Mouse (Mus musculus) neural tube, embryonic 11.5 days (tissue): ENCODE results near the gene Luc7l2. TPM values are rescaled to one million over a fixed set of nuclear protein-coding genes. Genes with fewer than 3 reads are reported as not detected.
"Not testable (repeated sequence)": the region's sequence is repeated elsewhere in the genome, so short reads cannot be mapped to it uniquely, and the experiment has no call there.

Source experiments
- ATAC-seq: fragments of 200-750 bp; cut with Nextera tagmentation; 2 replicates; pipeline ENCODE4 v1.8.0; 2017; ENCODE audit warnings: moderate number of reproducible peaks, mild to moderate bottlenecking, moderate TSS enrichment, moderate library complexity; ENCODE audit not compliant: insufficient read depth, low FRiP score, low TSS enrichment
- DNase-seq: peaks from one replicate; pipeline ENCODE4 v3.0.0-alpha.2; 2015; ENCODE audit warnings: low spot score
- H3K27ac ChIP-seq: fragments of 300-500 bp; sonication (generic); 2 replicates; pipeline ENCODE4 v1.5.1; 2014; ENCODE audit warnings: low read depth, mild to moderate bottlenecking, low read length
- H3K27me3 ChIP-seq: fragments of 300-500 bp; sonication (generic); 2 replicates; pipeline ENCODE4 v1.6.1; 2014; ENCODE audit warnings: mild to moderate bottlenecking, low read length, mixed read lengths; ENCODE audit not compliant: control insufficient read depth, insufficient read depth
- H3K36me3 ChIP-seq: fragments of 300-500 bp; sonication (generic); 2 replicates; pipeline ENCODE4 v1.6.1; 2014; ENCODE audit warnings: mild to moderate bottlenecking, low read length, moderate library complexity, mixed read lengths; ENCODE audit not compliant: control insufficient read depth, insufficient read depth
- H3K4me1 ChIP-seq: fragments of 300-500 bp; sonication (generic); 2 replicates; pipeline ENCODE4 v1.6.1; 2014; ENCODE audit warnings: low read length, mixed read lengths; ENCODE audit not compliant: control insufficient read depth, insufficient read depth
- H3K4me2 ChIP-seq: fragments of 300-500 bp; sonication (generic); 2 replicates; pipeline ENCODE4 v1.6.1; 2014; ENCODE audit warnings: low read depth, mild to moderate bottlenecking, moderate library complexity
- H3K4me3 ChIP-seq: fragments of 300-500 bp; sonication (generic); 2 replicates; pipeline ENCODE4 v1.5.1; 2014; ENCODE audit warnings: low read depth, low read length
- H3K9ac ChIP-seq: fragments of 300-500 bp; sonication (generic); 2 replicates; pipeline ENCODE4 v1.6.1; 2014; ENCODE audit warnings: mild to moderate bottlenecking, low read length
- H3K9me3 ChIP-seq: fragments of 300-500 bp; sonication (generic); 2 replicates; pipeline ENCODE4 v1.6.1; 2016; ENCODE audit warnings: low read length; ENCODE audit not compliant: control insufficient read depth
- WGBS: fragments of 180-500 bp; shearing (Covaris S2); extraction: QIAGEN DNeasy Blood & Tissue Kit; methylation state at CpG from one replicate; pipeline ENCODE4 v1.1.7; 2014; 5-methylcytosine and 5-hydroxymethylcytosine counted together
- polyA plus RNA-seq: library from polyadenylated mRNA; unstranded; fragments of >200 nt; fragmentation: Nextera tagmentation; extraction: Ambion mirVana; gene quantifications from 2 replicates; pipeline ENCODE4 v1.2.1, GENCODE M21; 2014

The Luc7l2 gene
- polyA plus RNA-seq, 1 experiment from 2014 or later, result 32.7 TPM

DNA sequence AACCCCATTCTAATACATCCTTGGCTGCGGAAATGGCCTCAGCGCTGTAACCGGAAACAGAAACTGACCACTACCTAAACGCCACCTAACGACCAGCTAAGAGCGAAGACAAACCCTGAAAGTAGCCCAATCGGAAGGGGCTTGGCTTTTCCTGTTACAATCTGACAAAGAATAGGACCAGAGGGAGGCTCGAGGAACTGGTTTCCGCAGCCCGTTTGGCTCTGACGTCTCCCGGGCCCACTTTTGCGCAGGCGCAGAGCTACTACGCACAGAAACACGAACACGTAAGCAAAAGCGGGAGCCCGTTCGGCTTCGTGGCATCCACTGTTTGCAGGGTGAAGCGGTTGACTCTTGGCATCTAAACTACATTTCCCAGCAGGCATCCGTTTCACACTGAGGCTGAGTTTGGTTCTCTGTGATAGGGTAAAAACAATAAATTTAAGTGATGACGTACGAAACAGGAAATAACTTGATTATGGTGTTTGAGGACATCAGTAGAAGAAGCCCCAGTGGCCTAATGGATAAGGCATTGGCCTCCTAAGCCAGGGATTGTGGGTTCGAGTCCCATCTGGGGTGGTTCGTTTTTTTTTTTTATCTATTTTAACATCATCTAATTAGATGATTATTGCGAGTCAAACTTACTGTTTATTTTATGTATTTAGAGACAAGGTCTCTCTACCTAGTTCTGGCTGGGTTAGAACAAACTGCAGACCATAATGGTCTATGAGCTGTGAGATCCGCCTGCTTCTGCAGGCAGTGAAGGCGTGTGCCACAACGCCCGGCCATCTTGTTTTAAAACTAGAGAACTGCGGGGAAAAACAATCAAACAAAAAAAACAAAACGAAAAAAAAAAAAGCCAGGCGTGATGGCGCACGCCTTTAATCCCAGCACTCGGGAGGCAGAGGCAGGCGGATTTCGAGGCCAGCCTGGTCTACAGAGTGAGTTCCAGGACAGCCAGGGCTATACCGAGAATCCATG lies 17.4 kb upstream of the Luc7l2 start, which contains the start of gene Fmc1:
TSS of gene Fmc1 (plus strand) at position 75 of the 978 bp plus-strand sequence.
- H3K4me2 ChIP-seq, result peak within 1 kb of the TSS; percentile 79
- WGBS, result 7% methylated on average over 41 of the region's 41 CpGs
- H3K4me1 ChIP-seq, result no peaks in the 10 kb centered on the region
- no peaks in the 10 kb centered on the region for H3K27me3 ChIP-seq
- no peaks in the 10 kb centered on the region for H3K36me3 ChIP-seq
- peak; percentile 86 for ATAC-seq
- H3K9me3 ChIP-seq, result no peaks in the 10 kb centered on the region
- peak within 1 kb of the TSS; percentile 56 for H3K4me3 ChIP-seq
- DNase-seq, result peak; percentile 97
- peak within 1 kb of the TSS; percentile 90 for H3K27ac ChIP-seq
- peak within 1 kb of the TSS; percentile 81 for H3K9ac ChIP-seq

DNA sequence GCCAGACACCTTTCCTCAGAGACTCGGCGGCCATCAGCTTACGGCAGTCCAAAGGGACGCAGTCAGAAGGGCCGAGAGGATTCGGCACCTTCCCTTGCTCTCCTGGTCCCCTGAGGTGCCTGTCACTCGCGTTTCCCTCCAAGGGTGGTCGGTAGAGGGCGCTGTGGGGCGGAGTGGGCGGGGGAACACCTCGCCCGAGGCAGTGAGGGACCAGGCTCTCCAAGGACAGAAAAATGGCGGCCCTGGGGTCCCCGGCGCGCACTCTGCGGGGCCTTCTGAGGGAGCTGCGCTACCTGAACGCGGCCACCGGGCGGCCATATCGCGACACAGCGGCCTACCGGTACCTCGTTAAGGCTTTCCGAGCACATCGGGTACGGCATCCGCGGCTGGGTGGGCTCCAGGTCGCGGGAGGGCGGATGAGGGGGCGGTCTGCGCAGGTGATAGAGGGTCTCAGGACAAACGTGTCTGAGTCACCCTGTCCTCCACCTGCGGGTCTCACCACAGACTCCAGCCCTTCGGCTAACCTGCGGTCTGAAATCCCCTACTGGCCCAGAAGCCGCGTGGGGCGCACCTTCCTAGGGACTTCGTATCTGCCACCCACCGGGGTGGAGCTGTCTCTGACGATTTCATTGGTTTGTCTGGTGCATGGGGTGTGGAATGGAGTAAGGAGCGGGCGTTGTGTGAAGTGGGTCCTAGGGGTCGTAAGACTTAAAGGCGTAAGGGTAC lies 16.3 kb upstream of the Luc7l2 start:
- H3K4me1 ChIP-seq, result no peaks in the 10 kb centered on the region
- H3K4me3 ChIP-seq, result peak overlapping the region; percentile 56
- no peaks in the 10 kb centered on the region; the same call in 1 of the 2 replicates for H3K36me3 ChIP-seq
- WGBS, result under 1% methylated on average over 53 of the region's 53 CpGs
- H3K27ac ChIP-seq, result peak overlapping the region; percentile 76
- no peaks in the 10 kb centered on the region for H3K9me3 ChIP-seq
- DNase-seq (peak; percentile 98), ATAC-seq (peak; percentile 69)
- H3K4me2 ChIP-seq, result peak overlapping the region; percentile 34
- H3K9ac ChIP-seq, result peak overlapping the region; percentile 72
- no peaks in the 10 kb centered on the region for H3K27me3 ChIP-seq

DNA sequence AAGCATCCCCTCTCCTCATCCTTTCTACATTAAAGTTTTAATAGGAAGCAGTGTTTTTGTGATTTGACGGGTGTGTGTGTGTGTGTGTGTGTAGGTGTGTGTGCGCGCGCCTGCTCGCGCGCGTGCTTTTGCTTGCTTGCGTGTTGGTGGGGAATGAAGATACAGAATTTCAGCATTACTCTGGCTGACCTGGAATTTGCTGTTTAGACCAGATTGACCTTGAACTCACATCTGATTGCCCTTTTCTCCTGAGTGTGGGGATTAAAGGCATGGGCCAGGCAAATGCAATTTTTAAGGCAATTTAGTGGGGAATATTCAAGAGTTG lies 15.8 kb upstream of the Luc7l2 start:
- WGBS, result 4% methylated on average over 9 of the region's 9 CpGs
- no peaks in the 10 kb centered on the region for H3K27me3 ChIP-seq
- H3K36me3 ChIP-seq, result no peaks in the 10 kb centered on the region; the same call in 1 of the 2 replicates
- H3K9ac ChIP-seq, result peak overlapping the region; percentile 72
- peak overlapping the region; percentile 56 for H3K4me3 ChIP-seq
- H3K9me3 ChIP-seq, result no peaks in the 10 kb centered on the region
- DNase-seq, result no peak
- H3K4me2 ChIP-seq, result peak overlapping the region; percentile 34
- no peaks in the 10 kb centered on the region for H3K4me1 ChIP-seq
- ATAC-seq, result no peak
- peak overlapping the region; percentile 76; the same call in 1 of the 2 replicates for H3K27ac ChIP-seq

DNA sequence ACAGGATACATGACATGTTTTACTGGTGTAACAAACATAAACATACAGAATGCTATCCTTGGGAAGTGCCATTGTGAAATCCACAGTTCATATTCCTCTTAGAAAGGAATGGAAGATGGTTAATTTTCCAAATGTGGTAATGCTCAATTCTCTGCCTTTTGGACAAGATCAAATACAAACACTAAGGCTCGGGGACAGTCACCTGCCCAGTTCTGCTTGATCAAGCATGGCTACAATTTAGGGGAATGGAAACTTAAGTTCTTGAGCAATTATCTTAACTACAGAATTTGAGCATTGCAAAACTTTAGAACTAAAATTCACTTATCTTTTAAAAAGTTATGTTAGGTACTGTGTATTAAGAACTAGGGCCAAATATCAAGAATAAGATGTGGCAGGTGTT lies 15.3 kb upstream of the Luc7l2 start:
- H3K9ac ChIP-seq, result no peak overlapping the region
- peak overlapping the region; percentile 56 for H3K4me3 ChIP-seq
- no peak for DNase-seq
- H3K36me3 ChIP-seq, result no peaks in the 10 kb centered on the region; the same call in 1 of the 2 replicates
- H3K27me3 ChIP-seq, result no peaks in the 10 kb centered on the region
- 90% methylated on average over 1 of the region's 1 CpGs for whole genome bisulfite sequencing
- no peaks in the 10 kb centered on the region for H3K9me3 ChIP-seq
- H3K4me2 ChIP-seq, result peak overlapping the region; percentile 34
- ATAC-seq, result no peak
- no peak overlapping the region for H3K27ac ChIP-seq
- H3K4me1 ChIP-seq, result no peaks in the 10 kb centered on the region

DNA sequence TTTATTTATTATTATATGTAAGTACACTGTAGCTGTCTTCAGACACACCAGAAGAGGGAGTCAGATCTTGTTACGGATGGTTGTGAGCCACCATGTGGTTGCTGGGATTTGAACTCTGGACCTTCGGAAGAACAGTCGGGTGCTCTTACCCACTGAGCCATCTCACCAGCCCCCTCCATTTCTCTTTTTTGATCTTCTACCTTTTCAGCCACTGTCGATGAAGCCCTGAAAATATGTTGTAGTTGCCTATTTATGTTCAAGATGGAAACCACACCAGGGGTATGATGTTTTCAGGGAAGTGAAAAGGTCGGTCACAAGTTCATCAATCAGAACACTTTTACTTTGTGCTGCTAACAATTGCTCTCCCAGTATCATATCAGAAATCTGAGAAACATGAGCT lies 7.0 kb upstream of the Luc7l2 start:
- H3K4me2 ChIP-seq, H3K36me3 ChIP-seq, H3K4me3 ChIP-seq, H3K27me3 ChIP-seq, H3K4me1 ChIP-seq, H3K9me3 ChIP-seq, DNase-seq, H3K9ac ChIP-seq, ATAC-seq, H3K27ac ChIP-seq: not testable (repeated sequence)
- 93% methylated on average over 4 of the region's 5 CpGs for WGBS

DNA sequence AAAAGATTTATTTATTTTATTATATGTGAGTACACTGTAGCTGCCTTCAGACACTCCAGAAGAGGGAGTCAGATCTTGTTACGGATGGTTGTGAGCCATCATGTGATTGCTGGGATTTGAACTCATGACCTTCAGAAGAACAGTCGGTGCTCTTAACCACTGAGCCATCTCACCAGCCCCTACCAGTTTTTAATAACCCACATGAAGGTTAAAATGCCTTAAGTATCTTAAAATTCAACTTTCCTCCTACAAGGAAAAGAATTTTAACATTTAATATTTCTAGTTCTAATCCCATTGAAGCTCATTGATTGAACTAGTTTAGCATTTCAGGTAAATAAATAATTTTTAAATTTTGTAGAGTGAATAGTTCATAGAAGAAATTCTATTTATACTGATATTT lies 4.1 kb upstream of the Luc7l2 start:
- not testable (repeated sequence) for H3K4me2 ChIP-seq, H3K27me3 ChIP-seq, H3K4me1 ChIP-seq, H3K27ac ChIP-seq, H3K36me3 ChIP-seq, H3K4me3 ChIP-seq, H3K9ac ChIP-seq, ATAC-seq, DNase-seq, H3K9me3 ChIP-seq
- 83% methylated on average over 2 of the region's 2 CpGs for WGBS

DNA sequence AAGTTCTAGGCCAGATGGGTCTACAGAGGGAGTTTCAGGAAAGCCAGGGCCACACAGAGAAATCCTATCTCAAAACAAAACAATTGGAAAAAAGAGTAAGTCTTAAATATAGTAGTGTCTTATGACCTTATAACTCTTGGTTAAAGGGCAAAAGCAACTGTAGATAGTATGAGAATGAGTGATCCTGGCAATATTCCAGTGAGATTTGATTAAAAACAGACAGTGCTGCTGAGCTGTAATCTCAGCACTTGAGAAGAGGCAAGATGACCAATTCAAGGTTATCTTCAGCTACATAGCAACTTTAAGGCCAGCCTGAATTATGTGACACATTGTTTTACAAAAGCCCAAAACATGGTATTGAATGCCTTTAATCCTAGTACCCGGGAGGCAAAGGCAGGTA lies 3.4 kb upstream of the Luc7l2 start:
- H3K9me3 ChIP-seq, result no peaks in the 10 kb centered on the region
- H3K4me3 ChIP-seq, result no peak overlapping the region
- no peak overlapping the region for H3K4me2 ChIP-seq
- H3K27me3 ChIP-seq, result no peaks in the 10 kb centered on the region
- 89% methylated on average over 1 of the region's 1 CpGs for WGBS
- ATAC-seq, result no peak
- DNase-seq, result no peak
- H3K9ac ChIP-seq, result no peak overlapping the region
- H3K4me1 ChIP-seq, result no peaks in the 10 kb centered on the region
- no peaks in the 10 kb centered on the region for H3K36me3 ChIP-seq
- H3K27ac ChIP-seq, result no peak overlapping the region

DNA sequence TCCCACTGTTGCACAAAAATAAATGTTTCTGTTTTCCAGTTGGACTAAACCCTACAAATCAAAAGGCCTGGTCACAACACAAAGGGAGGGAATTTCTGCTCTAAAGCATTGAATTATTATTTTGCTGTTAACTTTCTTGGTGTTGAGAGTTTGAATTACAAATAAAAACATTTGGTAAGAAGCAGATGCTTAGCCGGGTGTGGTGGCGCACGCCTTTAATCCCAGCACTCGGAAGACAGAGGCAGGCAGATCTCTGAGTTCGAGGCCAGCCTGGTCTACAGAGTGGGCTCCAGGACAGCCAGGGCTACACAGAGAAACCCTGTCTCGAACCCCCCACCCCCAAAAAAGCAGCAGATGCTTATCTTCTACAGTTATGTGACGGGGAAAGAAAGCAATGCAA lies 2.5 kb upstream of the Luc7l2 start:
- not testable (repeated sequence) for DNase-seq, H3K27ac ChIP-seq, H3K4me2 ChIP-seq, H3K4me1 ChIP-seq, H3K4me3 ChIP-seq, H3K9ac ChIP-seq, H3K36me3 ChIP-seq, H3K27me3 ChIP-seq, H3K9me3 ChIP-seq, ATAC-seq
- WGBS, result 88% methylated on average over 7 of the region's 7 CpGs
